Mouse (Mus musculus) frontal cortex, postnatal 10 days (tissue): ENCODE measurements around the gene Rspry1.
A peak's percentile ranks its signal among the peaks of the same experiment; 100 is the strongest.

Source experiments
- DNase-seq, 2 experiments: peaks; one replicate each; pipeline ENCODE4 v3.0.0; 2022; ENCODE audit warnings: low spot score in 2 of 2, mixed read lengths in 1 of 2

Rspry1 gene

DNA sequence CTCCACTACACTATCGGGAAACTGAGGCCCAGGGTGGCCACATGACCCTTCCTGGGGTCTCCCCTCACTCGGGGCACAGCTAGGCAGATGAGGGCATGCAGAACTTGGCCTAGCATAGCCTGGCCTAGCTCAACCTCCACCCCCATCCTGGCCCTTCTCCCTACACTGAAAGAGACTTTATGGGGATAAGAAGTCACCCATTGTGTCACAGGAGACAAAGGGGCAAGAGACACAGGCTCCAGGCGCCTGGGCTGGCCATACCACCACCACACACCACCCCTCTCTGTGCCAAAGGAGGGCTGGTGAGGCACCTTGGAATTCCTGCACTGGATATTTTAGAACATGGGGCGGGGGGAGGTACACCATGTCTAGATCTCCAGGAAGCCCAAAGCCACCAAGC, 82.5 kb downstream of the Rspry1 start:
- DNase-seq = no peak

DNA sequence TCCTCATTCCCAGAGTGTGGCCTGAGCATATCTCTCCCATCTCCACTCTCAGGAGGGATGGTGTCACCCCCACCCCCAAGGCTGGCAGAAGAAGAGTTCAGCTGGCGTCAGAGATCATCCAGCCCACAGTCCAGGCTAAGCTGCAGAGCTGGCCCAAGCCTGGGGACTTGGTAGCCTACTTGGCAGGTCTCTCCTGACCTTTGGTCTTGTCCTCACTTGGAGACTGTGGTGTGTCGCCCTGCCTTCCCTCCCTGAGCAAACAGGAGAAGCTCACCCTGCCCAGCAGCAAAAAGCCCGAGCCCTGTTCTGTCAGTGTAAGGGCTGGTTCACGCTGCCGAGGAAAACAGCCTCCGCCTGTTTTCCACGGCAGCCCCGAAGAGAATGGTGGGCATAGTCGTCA, 84.2 kb downstream of the Rspry1 start:
- no peak for DNase-seq

DNA sequence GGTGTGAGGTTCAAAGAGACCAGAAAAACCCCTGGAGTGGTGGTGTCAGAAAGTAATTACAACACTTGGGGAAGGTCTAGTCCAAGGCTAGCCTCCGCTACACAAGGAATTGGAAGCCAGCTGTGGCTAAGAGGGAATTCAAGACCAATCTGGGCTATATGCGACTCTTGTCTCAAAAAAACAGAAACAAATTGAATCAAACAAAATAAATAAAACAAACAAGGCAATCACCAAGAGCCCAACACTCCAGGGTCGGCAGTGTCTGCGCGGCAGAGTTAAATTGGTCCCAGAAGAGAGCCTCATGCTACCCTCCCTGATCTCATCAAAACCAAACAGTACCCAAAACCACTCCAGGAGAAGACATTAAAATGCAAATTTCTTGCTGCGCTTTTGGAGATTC, 93.0 kb downstream of the Rspry1 start:
- DNase-seq = no peak

DNA sequence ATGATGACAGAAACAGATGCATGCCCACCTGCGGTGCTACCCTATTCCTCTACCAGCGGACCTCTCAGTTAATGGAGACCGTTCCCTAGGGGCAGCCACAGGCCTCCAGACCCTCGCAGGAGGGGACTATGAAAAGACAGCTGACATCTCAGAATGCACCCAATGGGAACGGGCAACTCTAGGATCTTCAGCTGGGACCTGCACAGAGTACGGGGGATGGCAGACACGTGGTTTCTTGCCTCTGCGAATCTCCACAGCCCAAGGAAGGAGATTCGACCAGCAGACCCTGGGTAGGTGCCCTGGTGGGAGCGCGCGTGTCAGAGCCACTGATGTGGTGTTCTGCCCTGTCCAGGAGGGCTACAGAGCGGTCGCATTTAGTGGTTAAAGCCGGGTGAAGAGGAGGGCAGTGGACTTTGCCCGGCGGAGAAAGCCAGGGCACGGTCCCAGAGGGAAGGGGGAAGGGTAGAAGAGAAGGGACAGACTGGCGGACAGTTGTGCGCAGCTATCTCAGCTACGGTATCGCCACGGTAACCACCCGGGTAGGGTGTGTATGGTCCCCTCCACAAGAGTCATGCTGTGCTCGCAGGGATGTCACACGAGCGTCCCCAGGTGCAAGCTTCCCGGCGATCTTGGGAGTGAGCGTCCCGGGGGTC, 93.7 kb downstream of the Rspry1 start:
- no peak for DNase-seq

DNA sequence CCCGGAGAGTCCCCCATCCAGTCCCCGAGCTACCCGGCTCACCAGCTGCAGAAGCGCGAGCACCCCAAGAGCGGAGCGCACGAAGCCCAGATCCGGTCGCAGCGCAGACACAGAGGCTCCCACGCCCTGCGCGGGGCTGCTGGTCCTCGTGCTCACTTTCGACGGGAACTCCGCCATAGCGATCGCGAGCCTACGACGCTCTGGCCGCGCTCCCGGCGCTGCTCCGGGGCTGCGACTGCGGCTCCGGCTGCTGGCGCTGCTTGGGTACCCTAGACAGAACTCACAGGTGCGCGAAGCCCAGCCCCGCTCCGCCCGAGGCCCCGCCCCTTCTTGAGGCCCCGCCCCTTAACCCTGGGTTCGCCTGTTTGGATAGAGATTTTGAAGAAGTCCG, 94.3 kb downstream of the Rspry1 start, which contains the start of gene Pllp:
Pllp (minus strand) TSS at position 285 of the 391 bp plus-strand sequence.
- DNase-seq = peak in 1 of 2 experiments; percentile 41

DNA sequence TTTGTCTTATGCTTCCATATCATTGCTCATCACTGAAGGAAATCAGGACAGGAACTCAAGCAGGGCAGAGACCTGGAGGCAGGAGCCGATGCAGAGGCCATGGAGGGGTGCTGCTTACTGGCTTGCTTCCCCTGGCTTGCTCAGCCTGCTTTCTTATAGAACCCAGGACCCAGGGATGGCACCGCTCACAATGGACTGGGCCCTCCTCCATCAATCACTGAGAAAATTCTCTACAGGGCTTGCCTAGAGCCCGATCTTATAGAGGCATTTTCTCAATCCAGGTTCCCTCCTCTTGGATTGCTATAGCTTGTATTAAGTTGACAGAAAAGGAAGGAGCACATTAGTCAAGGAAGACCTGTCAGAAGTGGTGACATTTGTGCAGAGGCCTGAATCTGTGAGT, 94.8 kb downstream of the Rspry1 start:
- DNase-seq = peak in 1 of 2 experiments; percentile 4

DNA sequence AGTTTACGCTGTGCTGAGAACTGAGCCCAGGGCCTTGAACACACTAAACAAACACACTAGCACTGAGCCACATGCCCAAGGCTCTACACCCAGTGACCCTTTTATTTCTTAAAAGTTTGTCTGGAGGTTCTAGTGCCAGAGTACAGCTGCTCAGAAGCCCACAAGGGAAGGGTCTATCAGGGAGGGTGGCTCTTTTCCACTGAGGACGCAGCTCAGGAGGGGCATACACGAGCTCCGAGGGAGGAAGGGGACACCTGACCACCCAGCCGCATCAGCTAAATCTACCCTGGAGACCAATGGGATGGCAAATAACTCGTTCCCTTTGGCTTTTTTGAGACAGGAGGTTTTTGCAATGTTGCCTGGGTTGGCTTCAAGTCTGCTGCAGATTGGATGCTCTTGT, 96.2 kb downstream of the Rspry1 start:
- DNase-seq = no peak

DNA sequence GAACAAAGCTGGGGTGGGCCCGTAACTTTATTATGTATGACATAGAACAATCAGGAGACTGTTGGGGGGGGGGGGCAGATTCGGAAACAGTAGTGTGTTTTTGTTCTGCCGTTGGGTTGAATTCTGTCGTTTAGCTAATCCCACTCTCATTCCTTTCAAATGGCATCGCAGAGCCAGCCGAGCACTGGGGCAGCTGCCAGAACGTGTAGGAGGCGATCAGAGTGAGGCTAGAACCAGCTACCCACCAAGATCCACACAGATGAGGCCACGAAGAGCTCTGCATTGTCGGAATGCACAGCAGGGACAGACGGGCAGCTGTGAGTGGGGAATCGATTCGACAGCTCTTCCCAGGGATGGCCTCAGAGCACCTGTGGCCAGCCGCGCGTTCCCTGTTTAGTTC, 97.6 kb downstream of the Rspry1 start:
- DNase-seq = no peak

DNA sequence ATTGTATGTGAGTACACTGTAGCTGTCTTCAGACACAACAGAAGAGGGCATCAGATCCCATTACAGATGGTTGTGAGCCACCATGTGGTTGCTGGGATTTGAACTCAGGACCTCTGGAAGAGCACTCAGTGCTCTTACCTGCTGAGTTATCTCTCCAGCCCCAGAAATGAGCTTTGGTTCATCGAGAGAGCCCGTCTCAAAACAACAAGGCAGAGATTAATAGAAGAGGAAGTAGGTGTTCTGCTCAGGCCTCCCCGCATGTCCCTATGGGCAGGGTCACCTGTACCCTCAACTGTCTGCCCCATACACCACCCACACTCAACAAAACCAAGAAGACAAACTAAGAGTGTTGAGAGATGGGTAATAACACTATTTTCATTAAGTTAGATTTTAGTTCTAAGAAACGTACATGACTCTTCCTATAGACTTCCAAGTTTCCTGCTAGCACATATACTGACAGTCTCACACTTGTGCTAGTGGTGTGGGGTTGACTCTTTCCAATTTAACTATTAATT, 98.7 kb downstream of the Rspry1 start:
- DNase-seq = no peak

DNA sequence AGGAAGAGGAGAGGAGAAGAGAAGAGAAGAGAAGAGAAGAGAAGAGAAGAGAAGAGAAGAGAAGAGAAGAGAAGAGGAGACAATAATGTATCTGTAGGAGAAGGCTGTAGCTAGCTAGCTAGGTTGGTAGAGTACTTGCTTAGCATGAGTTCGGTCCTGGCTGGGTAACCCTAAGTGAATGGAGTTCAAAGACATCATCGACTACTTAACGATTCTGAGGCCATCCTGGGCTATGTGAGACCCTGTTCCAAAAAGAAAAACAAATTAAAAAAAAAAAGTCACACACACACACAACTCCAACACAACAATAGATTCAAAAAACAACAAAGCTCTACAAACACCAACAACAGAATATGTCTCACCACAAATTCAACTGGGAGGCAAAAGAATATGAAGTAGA, 100.4 kb downstream of the Rspry1 start:
- DNase-seq = no peak

DNA sequence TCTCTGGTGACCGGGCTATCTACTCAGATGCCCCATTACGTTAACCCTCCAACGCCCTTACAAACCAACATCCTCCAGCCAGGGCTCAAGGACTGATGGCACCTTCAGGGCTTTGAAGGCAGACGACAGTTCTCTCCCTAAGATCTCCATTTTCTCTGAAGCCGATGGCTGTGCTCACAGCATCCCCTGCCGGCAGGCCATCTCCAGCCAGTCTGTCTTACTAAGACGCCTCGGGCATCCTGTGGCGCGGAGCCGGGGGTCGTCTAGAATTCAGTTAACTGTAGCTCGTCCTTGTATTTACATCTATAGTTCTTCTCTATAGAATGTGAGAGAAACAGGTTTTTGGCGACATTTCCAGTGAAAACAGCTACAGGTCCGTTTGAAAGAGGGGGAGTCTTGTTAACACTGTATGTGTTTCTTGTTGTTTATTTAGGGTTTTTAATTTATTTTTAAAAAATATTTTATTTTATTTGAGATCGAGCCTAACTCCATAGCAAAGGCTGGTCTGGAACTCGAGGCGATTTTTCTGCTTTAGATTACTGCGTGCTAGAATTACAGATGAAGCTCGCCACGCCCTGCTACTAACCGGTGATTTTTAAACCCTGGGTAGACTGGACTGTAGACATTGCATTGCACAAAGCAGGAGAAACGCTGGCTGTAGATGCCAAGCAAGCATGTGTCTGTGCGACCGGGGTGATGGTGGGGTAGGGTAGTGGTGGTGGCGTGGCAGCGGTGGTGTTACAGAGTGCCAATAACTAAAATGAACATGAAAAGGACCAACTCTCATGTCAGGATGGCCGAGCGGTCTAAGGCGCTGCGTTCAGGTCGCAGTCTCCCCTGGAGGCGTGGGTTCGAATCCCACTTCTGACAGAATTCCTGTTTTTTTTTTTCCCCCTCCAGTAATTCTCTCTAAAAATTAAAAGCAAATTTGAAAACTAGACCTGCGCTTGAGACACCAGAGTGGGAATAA, 101.4 kb downstream of the Rspry1 start:
- peak; percentile 71 to 83 for DNase-seq

DNA sequence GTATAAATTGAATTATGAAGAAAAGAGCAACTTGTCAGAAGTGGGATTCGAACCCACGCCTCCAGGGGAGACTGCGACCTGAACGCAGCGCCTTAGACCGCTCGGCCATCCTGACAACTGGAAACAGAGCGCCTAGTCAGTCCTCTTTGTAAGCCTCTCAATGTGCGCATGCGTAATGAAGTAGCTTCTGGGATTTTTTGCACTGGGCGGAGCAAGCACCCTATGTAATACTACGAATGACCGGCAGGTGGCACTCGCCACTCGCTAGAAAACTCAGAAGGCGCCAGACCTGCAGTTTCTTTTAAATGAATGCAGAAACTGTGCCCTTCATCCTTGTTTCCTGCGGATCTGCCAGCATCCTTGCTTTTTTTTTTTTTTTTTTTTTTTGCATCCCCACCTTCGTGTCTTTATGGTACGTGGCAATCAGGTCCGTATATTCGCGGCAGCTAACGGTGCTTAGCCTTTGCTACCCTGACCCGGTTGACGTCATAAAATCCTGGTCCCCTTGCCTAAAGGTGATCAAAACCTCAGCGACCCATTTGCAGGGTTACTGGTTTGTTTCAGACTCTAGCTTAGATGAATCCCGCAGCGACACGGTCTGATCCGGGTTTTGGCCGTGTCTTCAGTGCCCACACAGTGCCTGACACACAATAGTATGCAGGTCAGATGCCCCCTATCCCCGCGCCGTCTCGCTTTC, 102.4 kb downstream of the Rspry1 start:
- peak; percentile 89 to 98 for DNase-seq

DNA sequence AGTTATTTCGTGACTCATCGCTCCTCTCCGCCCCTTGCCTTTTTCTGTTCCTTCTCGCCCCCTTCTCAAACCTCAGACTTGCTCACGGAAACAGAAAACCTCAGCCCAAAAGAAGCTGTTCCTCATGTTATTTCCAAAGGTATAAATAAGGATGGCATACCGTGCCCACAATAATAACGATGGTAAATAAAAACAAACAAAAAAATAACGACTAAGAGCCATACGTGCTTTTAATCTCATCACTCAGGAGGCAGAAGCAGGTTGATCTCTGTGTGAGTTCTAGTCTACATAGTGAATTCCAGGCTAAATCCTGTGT, 102.9 kb downstream of the Rspry1 start:
- DNase-seq = no peak

DNA sequence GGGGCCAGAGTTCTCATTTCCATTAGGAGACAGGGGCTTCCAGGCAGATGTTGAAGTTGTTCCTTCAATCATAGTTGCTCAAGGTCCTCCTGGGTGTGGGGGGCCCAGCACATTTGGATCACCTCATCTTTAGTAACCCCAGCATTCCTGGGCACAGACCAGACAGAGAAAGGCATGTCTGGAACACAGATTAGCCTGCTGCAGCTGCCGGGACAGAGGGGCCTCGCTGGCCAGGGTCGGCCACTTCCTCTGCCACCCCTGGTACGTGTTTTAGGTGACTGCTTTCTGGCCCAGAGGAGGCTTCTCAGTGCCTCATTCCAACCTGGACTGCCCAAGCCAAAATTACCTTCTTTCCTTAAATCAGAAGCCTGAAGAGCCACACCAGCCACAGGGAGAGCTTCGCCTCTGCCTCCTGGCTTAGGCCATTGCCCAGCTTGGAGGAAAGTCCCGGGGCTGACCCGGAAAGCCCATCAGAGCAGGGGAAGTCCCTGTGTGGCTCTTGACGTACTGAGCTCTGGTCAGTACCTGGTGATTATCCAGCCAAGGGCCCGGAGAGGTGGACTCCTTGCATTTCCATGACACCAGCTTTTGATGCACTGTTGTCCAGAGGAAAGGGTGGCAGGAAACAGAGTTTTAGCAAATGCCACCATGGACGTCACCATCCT, 104.0 kb downstream of the Rspry1 start:
- no peak for DNase-seq

DNA sequence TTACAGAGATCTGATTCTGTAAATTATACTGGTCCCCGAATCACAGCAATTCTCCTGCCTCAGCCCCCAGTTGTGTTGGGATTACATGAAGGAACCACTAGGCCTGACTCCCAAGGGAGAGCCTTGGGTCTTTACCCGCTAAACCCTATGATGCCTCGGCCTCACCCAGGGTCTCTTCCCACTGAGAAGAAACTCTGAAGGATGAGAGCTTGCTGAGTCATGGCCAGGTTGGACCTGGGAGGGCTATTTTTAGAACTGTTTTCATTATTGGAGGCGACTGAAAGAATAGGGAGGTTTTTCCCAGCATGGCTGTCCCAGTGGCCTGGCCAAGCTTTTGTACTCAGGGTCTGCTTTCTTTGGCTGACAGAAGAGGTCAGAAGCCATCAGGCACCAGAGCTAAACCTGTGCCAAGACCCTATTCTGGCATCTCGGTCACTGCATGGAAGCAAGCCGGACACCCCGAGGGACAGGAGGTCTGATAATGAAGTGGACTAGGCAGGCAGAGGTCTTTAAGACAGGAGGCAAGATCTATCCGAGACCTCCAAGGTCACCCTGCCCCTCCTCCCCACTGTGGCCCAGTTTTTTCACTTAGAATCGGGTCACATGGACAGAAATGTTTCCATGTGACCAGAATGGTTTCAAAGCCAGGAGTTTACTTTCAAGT, 105.1 kb downstream of the Rspry1 start:
- DNase-seq = no peak
